Mouse (Mus musculus) bone marrow, adult 2 months (tissue): Measurements from ENCODE around the gene Sox15. TPM values are rescaled to one million over a fixed set of nuclear protein-coding genes. Genes with fewer than 3 reads are reported as not detected.

Experiments used
- H3K27ac ChIP-seq: fragments of 200-500 bp; 2 replicates; pipeline ENCODE4 v1.5.1; 2012; ENCODE audit warnings: low read depth, mild to moderate bottlenecking, control low read depth, inconsistent platforms, low read length; ENCODE audit not compliant: control insufficient read depth, poor library complexity, insufficient read depth
- H3K4me1 ChIP-seq: fragments of 200-500 bp; 2 replicates; pipeline ENCODE4 v1.6.1; 2011; ENCODE audit warnings: low read length; ENCODE audit not compliant: control insufficient read depth, insufficient read depth
- H3K4me3 ChIP-seq: fragments of 200-500 bp; replicated peaks from 2 replicates; pipeline ENCODE3; 2011; ENCODE audit warnings: mild to moderate bottlenecking, low read depth, low read length, control low read depth; ENCODE audit not compliant: control insufficient read depth
- CTCF ChIP-seq: fragments of 200-500 bp; IDR thresholded peaks from 2 replicates; pipeline ENCODE4 v1.5.1; 2011; ENCODE audit warnings: low read length, control low read depth; ENCODE audit not compliant: control insufficient read depth, insufficient read depth
- POLR2A ChIP-seq: fragments of 200-500 bp; IDR thresholded peaks from 2 replicates; pipeline ENCODE4 v1.6.1; 2011; ENCODE audit warnings: low read depth, mild to moderate bottlenecking, control low read depth, low read length, borderline replicate concordance; ENCODE audit not compliant: control insufficient read depth
- WGBS: fragments of 180-500 bp; shearing (Covaris S2); methylation state at CpG from one replicate; pipeline ENCODE4 v1.1.7; 2018; 5-methylcytosine and 5-hydroxymethylcytosine counted together
- polyA plus RNA-seq: library from polyadenylated mRNA; stranded (reverse); fragments of >200 nt; gene quantifications from 2 replicates; pipeline ENCODE4 v1.2.4, GENCODE M21; 2011; ENCODE audit warnings: low replicate concordance; ENCODE audit not compliant: missing spikeins, insufficient read depth, insufficient read length

Gene Sox15
- polyA plus RNA-seq, 1 experiment = not detected

DNA sequence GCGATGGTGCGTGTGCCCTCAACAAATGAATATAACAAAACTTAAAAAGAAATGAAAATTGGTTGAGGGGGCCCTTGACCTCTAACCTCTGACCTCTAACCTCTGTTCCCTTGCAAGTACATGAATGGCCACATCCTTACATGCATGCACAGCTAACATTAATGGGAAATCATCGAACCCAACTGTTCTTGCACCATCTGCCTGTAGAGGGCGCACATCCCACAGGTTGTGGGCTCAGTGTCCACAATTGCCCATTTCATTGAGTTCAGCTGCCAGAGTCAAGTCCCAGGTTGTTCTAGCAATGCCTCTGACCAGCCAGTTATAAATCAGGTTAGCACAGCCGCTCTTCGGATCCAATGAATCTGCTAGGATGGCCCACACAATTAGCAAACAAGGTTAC is 26.8 kb upstream of the Sox15 start:
- Histone ChIP-seq H3K4me1 (no peaks in the 10 kb centered on the region), H3K4me3 (no peak overlapping the region), H3K27ac (no peak overlapping the region)
- WGBS = 38% methylated on average over 6 of the region's 6 CpGs
- TF ChIP-seq POLR2A (no peak), CTCF (peak; percentile 99)

- WGBS = 51% methylated on average over 1 of the region's 1 CpGs
- TF ChIP-seq CTCF (peak; percentile 19), POLR2A (no peak)
- Histone ChIP-seq H3K4me1 (peaks cover 1% of the 10 kb centered on the region; the same call in 1 of the 2 replicates), H3K27ac (no peak overlapping the region), H3K4me3 (no peak overlapping the region)
These were observed 25.3 kb upstream of the Sox15 start for GRCm38 (mm10) chr11:69629802-69630201.

- peak within 1 kb of the TSS; percentile 99 for H3K4me3 ChIP-seq
- peak within 1 kb of the TSS; percentile 87 for H3K27ac ChIP-seq
- TF ChIP-seq CTCF = peak; percentile 90
- TF ChIP-seq POLR2A = peak; percentile 60; the same call in 1 of the 2 replicates
- H3K4me1 ChIP-seq = peaks cover 1% of the 10 kb centered on the region; the same call in 1 of the 2 replicates
- under 1% methylated on average over 55 of the region's 56 CpGs for WGBS
These were observed 22.6 kb upstream of the Sox15 start, which contains the start of gene Fxr2 for GRCm38 (mm10) chr11:69632284-69633089. Fxr2 (plus strand) TSS chr11:69632990.

DNA sequence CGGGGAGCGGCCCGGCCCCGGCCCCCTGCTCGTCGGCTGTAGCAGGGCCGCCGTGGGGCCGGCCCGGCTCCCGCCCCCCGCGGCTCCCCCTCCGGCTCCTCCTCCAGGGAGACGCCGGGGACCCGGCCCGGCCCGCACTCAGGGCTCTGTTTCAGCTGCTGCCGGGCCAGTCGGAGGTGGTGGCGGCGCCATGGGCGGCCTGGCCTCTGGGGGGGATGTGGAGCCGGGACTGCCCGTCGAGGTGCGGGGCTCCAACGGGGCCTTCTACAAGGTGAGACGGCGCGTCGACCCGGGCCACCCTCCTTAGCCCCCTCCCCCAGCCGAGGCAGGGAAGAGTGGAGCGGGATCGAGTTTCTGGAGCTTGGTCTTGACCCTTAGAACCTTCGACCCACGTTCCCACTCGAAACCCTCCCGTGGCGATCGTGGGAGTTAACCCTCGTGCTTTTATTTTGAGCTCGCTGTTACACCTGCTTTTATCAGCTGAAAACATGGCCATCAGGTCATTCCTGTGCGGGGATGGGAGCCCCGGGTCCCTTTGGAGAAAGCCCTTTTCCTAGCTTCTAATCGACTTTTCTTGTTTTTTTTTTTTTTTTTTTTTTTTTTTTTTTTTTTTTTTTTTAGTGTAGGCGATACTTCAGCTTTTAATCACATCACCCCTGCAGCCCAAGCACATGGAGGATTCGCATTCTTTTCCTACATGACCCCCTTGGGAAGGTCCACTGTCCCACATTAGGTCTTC is 21.8 kb upstream of the Sox15 start:
- H3K4me1 ChIP-seq = peaks cover 1% of the 10 kb centered on the region; the same call in 1 of the 2 replicates
- H3K27ac ChIP-seq = peak overlapping the region; percentile 87
- under 1% methylated on average over 48 of the region's 50 CpGs for WGBS
- H3K4me3 ChIP-seq = peak overlapping the region; percentile 99
- TF ChIP-seq CTCF (no peak), POLR2A (no peak)

DNA sequence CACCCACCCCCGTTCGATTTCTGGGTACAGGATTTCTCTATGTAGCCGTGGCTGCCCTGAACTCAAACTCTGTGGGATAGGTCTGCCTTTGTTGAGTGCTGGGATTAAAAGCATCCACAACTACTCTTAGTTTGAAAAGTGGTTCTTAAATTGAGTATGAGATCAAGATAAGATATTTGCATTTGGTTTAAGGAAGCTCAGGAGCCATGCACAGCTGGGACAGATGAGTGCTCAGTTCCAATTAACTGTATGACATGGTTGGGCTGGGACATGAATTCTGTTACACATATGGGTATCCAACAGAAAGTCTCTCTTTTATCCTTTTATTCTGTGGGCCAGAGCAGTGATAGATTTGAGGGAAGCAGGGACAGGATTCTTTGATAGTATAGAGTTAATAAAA is 19.6 kb upstream of the Sox15 start:
- no peak for TF ChIP-seq CTCF
- TF ChIP-seq POLR2A = no peak
- 75% methylated on average over 3 of the region's 3 CpGs for WGBS
- H3K4me1 ChIP-seq = peaks cover 1% of the 10 kb centered on the region; the same call in 1 of the 2 replicates
- no peak overlapping the region for H3K27ac ChIP-seq
- H3K4me3 ChIP-seq = no peak overlapping the region

DNA sequence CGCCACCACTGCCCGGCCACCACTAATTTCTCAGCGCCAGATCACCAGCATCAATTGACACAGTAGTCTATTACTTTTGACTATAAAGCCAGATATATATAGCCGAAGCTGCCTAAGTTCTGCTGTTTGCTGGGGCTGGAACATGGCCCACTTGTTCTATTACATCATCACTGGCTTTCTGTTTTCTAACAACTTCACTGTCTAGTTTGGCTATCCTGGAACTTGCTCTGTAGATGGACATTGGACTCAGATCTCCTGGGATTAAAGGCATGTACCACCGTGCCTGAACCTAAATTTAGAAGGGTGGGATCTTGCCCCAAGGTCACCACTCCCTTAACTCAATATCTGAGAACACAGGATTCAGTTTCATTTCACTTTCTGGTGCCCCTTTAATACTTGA is 9.3 kb upstream of the Sox15 start:
- Histone ChIP-seq H3K27ac (no peak overlapping the region), H3K4me3 (no peak overlapping the region), H3K4me1 (no peaks in the 10 kb centered on the region)
- TF ChIP-seq POLR2A = no peak
- no peak for TF ChIP-seq CTCF
- 86% methylated on average over 5 of the region's 5 CpGs for WGBS

DNA sequence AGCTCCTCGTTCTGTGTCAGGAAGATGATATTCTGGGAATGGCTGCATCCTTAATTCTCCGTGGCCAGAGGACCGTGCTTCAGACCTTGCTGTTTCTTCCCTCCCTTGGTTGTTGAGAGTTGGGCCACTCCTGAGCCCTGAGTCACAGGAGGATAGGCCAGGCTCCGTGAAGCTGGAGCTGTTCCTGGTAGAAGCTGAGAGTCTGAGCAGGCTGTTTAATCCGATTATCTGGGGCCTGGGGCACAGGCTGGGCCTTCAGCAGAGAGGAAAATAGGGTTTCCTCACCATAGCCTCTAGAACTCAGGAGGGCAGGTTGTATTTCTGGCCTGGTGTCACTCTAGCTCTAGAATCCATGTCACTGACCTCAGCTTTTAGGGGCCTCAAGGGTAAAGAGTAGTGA is 1.7 kb upstream of the Sox15 start:
- Histone ChIP-seq H3K4me3 (no peak overlapping the region), H3K4me1 (no peaks in the 10 kb centered on the region; the same call in 1 of the 2 replicates), H3K27ac (no peak overlapping the region)
- TF ChIP-seq CTCF = no peak
- TF ChIP-seq POLR2A = no peak
- 88% methylated on average over 5 of the region's 5 CpGs for WGBS

- Histone ChIP-seq H3K4me1 (no peaks in the 10 kb centered on the region; the same call in 1 of the 2 replicates), H3K4me3 (no peak overlapping the region), H3K27ac (peak overlapping the region; percentile 8; the same call in 1 of the 2 replicates)
- TF ChIP-seq CTCF = no peak
- WGBS = 37% methylated on average over 9 of the region's 9 CpGs
These were observed 354 bp upstream of the Sox15 start for GRCm38 (mm10) chr11:69654760-69655159.
